Mouse (Mus musculus) intestine, embryonic 14.5 days (tissue): Measurements from ENCODE around the gene Rgl1. TPM values are rescaled to one million over a fixed set of nuclear protein-coding genes. Genes with fewer than 3 reads are reported as not detected.

Experiments
- ATAC-seq: fragments of 200-750 bp; cut with Nextera tagmentation; replicated peaks from 2 replicates; pipeline ENCODE4 v1.8.0; 2017; ENCODE audit warnings: low read depth, moderate number of reproducible peaks, moderate TSS enrichment, moderate library complexity; ENCODE audit not compliant: low FRiP score, low TSS enrichment
- DNase-seq: peaks from one replicate; pipeline ENCODE4 v3.0.0-alpha.2; 2018; ENCODE audit warnings: low spot score
- H3K27ac ChIP-seq: fragments of 300-500 bp; sonication (generic); 2 replicates; pipeline ENCODE4 v1.5.1; 2014; ENCODE audit warnings: low read depth, mild to moderate bottlenecking, control low read depth
- H3K27me3 ChIP-seq: fragments of 300-500 bp; sonication (generic); replicated peaks from 2 replicates; pipeline ENCODE4 v1.6.1; 2014; ENCODE audit warnings: low read length, control low read depth; ENCODE audit not compliant: control insufficient read depth, insufficient read depth
- H3K36me3 ChIP-seq: fragments of 300-500 bp; sonication (generic); 2 replicates; pipeline ENCODE4 v1.6.1; 2014; ENCODE audit warnings: low read length, control low read depth; ENCODE audit not compliant: control insufficient read depth, insufficient read depth
- H3K4me1 ChIP-seq: fragments of 300-500 bp; sonication (generic); replicated peaks from 2 replicates; pipeline ENCODE4 v1.6.1; 2014; ENCODE audit warnings: low read length, control low read depth, mixed read lengths; ENCODE audit not compliant: control insufficient read depth, insufficient read depth
- H3K4me2 ChIP-seq: fragments of 300-500 bp; sonication (generic); 2 replicates; pipeline ENCODE4 v1.6.1; 2014; ENCODE audit warnings: low read length
- H3K4me3 ChIP-seq: fragments of 300-500 bp; sonication (generic); 2 replicates; pipeline ENCODE4 v1.5.1; 2014; ENCODE audit warnings: low read depth, low read length, control low read depth, mixed read lengths
- H3K9ac ChIP-seq: fragments of 300-500 bp; sonication (generic); 2 replicates; pipeline ENCODE4 v1.6.1; 2014; ENCODE audit warnings: mild to moderate bottlenecking, low read length
- H3K9me3 ChIP-seq: fragments of 300-500 bp; sonication (generic); 2 replicates; pipeline ENCODE4 v1.6.1; 2016; ENCODE audit warnings: low read length, control low read depth; ENCODE audit not compliant: control insufficient read depth
- WGBS: fragments of 180-500 bp; shearing (Covaris S2); extraction: QIAGEN DNeasy Blood & Tissue Kit; methylation state at CpG from one replicate; pipeline ENCODE4 v1.1.7; 2014; 5-methylcytosine and 5-hydroxymethylcytosine counted together
- polyA plus RNA-seq: library from polyadenylated mRNA; unstranded; fragments of >200 nt; fragmentation: Nextera tagmentation; extraction: Ambion mirVana; gene quantifications from 2 replicates; pipeline ENCODE4 v1.2.1, GENCODE M21; 2014

The Rgl1 gene
- 50.9 and 54.4 TPM in 2 replicates for polyA plus RNA-seq

DNA sequence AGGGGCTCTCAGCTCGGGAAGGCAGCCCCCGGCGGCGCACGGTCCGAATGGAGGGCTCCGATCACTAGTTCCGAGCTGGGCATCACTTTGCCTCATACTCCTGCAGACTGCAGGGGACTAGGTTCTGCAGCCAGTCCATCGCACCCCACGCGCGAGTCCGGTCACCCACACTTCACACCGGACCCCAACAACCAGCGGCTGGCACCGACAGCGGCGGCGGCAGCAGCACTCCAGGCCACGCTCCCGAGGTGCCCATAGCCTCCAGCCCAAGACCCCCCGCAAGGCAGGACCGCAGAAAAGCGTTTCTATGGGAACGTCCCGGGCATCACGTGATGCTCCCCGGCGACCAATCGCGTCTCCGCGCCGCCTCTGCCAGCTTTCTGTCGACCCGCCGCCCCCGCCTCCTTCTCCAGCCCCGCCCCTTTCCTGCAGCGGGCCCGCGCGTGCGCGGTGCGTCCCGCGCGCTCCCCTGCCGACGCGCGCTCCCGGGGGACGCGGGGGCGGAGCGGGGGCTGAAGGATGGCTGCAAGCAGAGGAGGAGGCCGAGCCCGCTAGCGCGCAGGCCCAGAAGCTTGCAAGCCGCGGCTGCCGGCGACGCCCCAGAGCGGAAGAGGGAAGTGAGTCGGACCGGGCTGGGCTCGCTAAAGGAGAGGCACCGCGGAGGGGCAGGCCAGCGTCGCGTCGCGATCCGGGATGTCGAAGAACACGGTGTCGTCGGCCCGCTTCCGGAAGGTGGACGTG, at the start of gene Rgl1, which contains the start of gene Arpc5:
Gene Rgl1 (minus strand): TSS at position 320 of the 741 bp plus-strand sequence.
Gene Arpc5 (plus strand): TSS at position 511 of the 741 bp plus-strand sequence.
- H3K4me3 ChIP-seq = peak within 1 kb of the TSS; percentile 96
- H3K4me1 ChIP-seq = 0 out of 2 replicates have a peak, but pooled peaks cover 5% of the 10 kb centered on the region
- peak within 1 kb of the TSS; percentile 91 for H3K9ac ChIP-seq
- under 1% methylated on average over 75 of the region's 86 CpGs for WGBS
- ATAC-seq = peak; percentile 96
- peak within 1 kb of the TSS; percentile 79 for H3K27ac ChIP-seq
- peaks cover 13% of the 10 kb centered on the region; the same call in 1 of the 2 replicates for H3K27me3 ChIP-seq
- peak; percentile 94 for DNase-seq
- no peaks in the 10 kb centered on the region for H3K9me3 ChIP-seq
- H3K4me2 ChIP-seq = peak within 1 kb of the TSS; percentile 97
- peaks cover 21% of the 10 kb centered on the region for H3K36me3 ChIP-seq

GRCm38 (mm10) chr1:152815265-152815701, 49.1 kb upstream of the Rgl1 start:
- WGBS = 32% methylated on average over 7 of the region's 7 CpGs
- Histone ChIP-seq H3K4me3 (no peak overlapping the region), H3K27me3 (no peaks in the 10 kb centered on the region), H3K27ac (no peak overlapping the region), H3K9me3 (no peaks in the 10 kb centered on the region), H3K4me2 (peak overlapping the region; percentile 26; the same call in 1 of the 2 replicates), H3K36me3 (no peaks in the 10 kb centered on the region), H3K4me1 (peaks cover 15% of the 10 kb centered on the region; the same call in 1 of the 2 replicates), H3K9ac (no peak overlapping the region)
- ATAC-seq = peak; percentile 59
- DNase-seq = peak; percentile 83

DNA sequence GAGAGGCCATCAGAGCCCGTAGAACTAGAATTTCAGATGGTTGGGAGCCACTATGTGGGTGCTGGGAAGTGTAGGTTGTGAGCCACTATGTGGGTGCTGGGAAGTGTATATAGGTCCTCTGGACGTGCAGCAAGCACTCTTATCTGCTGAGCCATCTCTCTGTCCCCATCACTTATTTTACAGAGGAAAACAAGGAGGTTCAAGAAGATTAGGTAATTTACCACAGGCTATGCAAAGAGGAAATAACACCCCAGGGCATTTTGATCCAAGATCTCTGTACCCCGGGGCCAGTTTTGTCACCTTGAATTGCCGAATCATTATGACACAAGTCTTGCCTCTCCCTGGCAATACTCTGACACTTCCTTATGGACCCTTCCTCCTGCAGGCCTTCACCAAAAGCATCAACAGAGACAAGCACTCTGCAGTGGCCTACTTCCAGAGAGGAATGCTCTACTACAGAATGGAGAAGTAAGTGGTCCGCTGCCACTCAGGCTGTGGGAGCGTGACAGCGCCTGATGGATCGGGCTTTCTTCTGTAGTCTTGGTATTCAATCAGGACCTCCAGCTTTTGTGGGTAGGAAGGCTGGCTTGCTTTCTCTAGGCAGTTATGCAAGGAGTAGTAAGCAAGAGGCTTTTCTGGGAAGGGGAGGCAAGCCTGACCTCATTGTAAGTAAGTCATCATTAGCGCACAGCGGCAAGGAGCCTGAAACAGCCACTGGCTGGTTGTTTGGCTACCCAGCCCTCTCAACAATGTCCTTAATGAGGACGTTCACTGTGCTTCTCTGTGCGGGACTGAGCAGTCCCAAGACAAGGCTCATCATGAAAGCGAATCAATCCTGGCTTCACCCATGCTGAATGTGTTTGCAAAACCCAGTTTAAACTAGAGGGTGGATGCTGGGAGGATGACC, 44.6 kb upstream of the Rgl1 start:
- ATAC-seq (no peak), DNase-seq (no peak)
- no peaks in the 10 kb centered on the region for H3K27me3 ChIP-seq
- H3K4me3 ChIP-seq = no peak overlapping the region
- no peaks in the 10 kb centered on the region for H3K36me3 ChIP-seq
- peaks cover 14% of the 10 kb centered on the region for H3K4me1 ChIP-seq
- H3K4me2 ChIP-seq = no peak overlapping the region
- no peak overlapping the region for H3K9ac ChIP-seq
- 77% methylated on average over 13 of the region's 13 CpGs for WGBS
- H3K27ac ChIP-seq = no peak overlapping the region
- H3K9me3 ChIP-seq = no peaks in the 10 kb centered on the region

GRCm38 (mm10) chr1:152809541-152810252, 43.5 kb upstream of the Rgl1 start:
- ATAC-seq (peak; percentile 56), DNase-seq (no peak)
- no peak overlapping the region for H3K27ac ChIP-seq
- no peaks in the 10 kb centered on the region for H3K36me3 ChIP-seq
- peaks cover 8% of the 10 kb centered on the region for H3K4me1 ChIP-seq
- H3K27me3 ChIP-seq = no peaks in the 10 kb centered on the region
- H3K9me3 ChIP-seq = no peaks in the 10 kb centered on the region
- no peak overlapping the region for H3K4me2 ChIP-seq
- no peak overlapping the region for H3K9ac ChIP-seq
- 18% methylated on average over 8 of the region's 8 CpGs for WGBS
- H3K4me3 ChIP-seq = no peak overlapping the region

DNA sequence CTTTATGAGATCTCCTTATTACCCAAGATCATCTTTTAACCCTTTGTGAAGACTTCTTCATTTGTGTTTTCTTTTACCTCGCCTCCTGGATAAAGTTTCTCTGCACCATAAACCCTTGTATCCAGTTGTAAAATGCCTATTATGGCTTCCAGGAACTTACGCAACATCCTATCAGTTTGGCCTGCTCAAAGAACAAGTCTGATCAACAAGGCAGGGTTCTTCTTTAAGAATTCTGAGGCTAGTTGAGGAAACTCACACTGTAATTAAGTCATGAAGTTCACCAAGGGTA, 42.2 kb upstream of the Rgl1 start:
- 67% methylated on average over 2 of the region's 2 CpGs for WGBS
- no peak overlapping the region for H3K4me2 ChIP-seq
- H3K36me3 ChIP-seq = no peaks in the 10 kb centered on the region
- H3K27me3 ChIP-seq = no peaks in the 10 kb centered on the region
- H3K4me3 ChIP-seq = no peak overlapping the region
- H3K9ac ChIP-seq = no peak overlapping the region
- ATAC-seq (no peak), DNase-seq (no peak)
- peak overlapping the region; percentile 73; the same call in 1 of the 2 replicates for H3K27ac ChIP-seq
- H3K4me1 ChIP-seq = peaks cover 8% of the 10 kb centered on the region
- no peaks in the 10 kb centered on the region for H3K9me3 ChIP-seq

- DNase-seq = no peak
- H3K36me3 ChIP-seq = no peaks in the 10 kb centered on the region
- H3K9ac ChIP-seq = no peak overlapping the region
- ATAC-seq = peak; percentile 73
- WGBS = 61% methylated on average over 18 of the region's 18 CpGs
- no peak overlapping the region for H3K4me2 ChIP-seq
- H3K9me3 ChIP-seq = no peaks in the 10 kb centered on the region
- peaks cover 8% of the 10 kb centered on the region for H3K4me1 ChIP-seq
- H3K4me3 ChIP-seq = no peak overlapping the region
- H3K27me3 ChIP-seq = no peaks in the 10 kb centered on the region
- H3K27ac ChIP-seq = peak overlapping the region; percentile 73
Measured at GRCm38 (mm10) chr1:152807619-152808391, 41.7 kb upstream of the Rgl1 start.

GRCm38 (mm10) chr1:152804907-152805306, 38.8 kb upstream of the Rgl1 start:
- no peak overlapping the region for H3K9ac ChIP-seq
- DNase-seq = no peak
- H3K27ac ChIP-seq = no peak overlapping the region
- no peak overlapping the region for H3K4me3 ChIP-seq
- no peak overlapping the region for H3K4me2 ChIP-seq
- H3K27me3 ChIP-seq = no peaks in the 10 kb centered on the region
- no peak for ATAC-seq
- 77% methylated on average over 6 of the region's 6 CpGs for WGBS
- no peaks in the 10 kb centered on the region for H3K9me3 ChIP-seq
- H3K4me1 ChIP-seq = peaks cover 12% of the 10 kb centered on the region
- no peaks in the 10 kb centered on the region for H3K36me3 ChIP-seq
